Comparison of ENCODE assay signal across 8 mouse cellular contexts in the genomic region with DNA sequence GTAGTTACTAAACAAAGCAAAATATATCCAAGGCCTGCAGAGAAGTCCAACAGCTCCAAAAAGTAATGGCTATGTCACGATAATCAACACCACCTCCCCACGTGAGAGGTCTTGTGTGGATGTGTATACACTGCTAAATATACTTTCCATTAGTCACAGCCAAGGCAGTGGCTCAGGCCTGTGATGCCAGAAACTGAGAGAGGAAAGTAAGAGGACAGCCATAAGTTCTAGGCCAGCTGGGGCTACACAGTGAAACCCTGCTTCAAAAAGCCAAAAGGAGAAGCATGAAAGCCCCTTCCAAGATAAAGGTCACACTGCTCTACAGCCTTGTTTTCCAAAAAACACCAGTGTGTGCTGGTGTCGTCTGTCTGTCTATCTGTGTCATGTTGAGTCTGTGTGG. TPM values are rescaled to one million over a fixed set of nuclear protein-coding genes. Genes with fewer than 3 reads are reported as not detected.
DNase-seq lines count a peak whose midpoint lies in the region; ATAC-seq and TF ChIP-seq lines count a peak whose summit lies in the region.

No protein-coding gene starts in this region.

- 0 out of 2 replicates have a peak, but pooled peaks have one; percentile 17 for TF ChIP-seq EP300 in heart, postnatal 0 days (IDR thresholded peaks at IDR 0.05; ENCODE audit: low read depth)

- no peak for TF ChIP-seq POLR2A in liver, adult 2 months (IDR thresholded peaks at IDR 0.05; ENCODE audit: extremely low read depth, insufficient read depth, low read length)
- TF ChIP-seq POLR2A in myocyte (IDR thresholded peaks at IDR 0.05; ENCODE audit: insufficient read length, low read depth): no peak

- 73% methylated on average over 3 of the region's 3 CpGs for WGBS in embryonic facial prominence, embryonic 12.5 days
- 84% methylated on average over 3 of the region's 3 CpGs for WGBS in embryonic facial prominence, embryonic 10.5 days
- WGBS in liver, adult 2 months: 39% methylated on average over 3 of the region's 3 CpGs
- WGBS in heart, postnatal 0 days: 6% methylated on average over 3 of the region's 3 CpGs

- H3K4me2 ChIP-seq in embryonic facial prominence, embryonic 12.5 days (replicated peaks): no peak overlapping the region
- peak overlapping the region; percentile 46 for H3K4me2 ChIP-seq in heart, postnatal 0 days (ENCODE audit: low read depth, low read length)
- H3K4me2 ChIP-seq in myocyte (ENCODE audit: low read depth): peak overlapping the region; percentile 46

- no peak for TF ChIP-seq CTCF in liver, adult 2 months (IDR thresholded peaks at IDR 0.05; ENCODE audit: low read depth, low read length)
- no peak for TF ChIP-seq CTCF in heart, postnatal 0 days (IDR thresholded peaks at IDR 0.05; ENCODE audit: low read depth)

- no peak overlapping the region for H3ac ChIP-seq in myocyte (ENCODE audit: control insufficient read depth, insufficient read length)

- no peak overlapping the region for H3K4me3 ChIP-seq in embryonic facial prominence, embryonic 12.5 days
- H3K4me3 ChIP-seq in embryonic facial prominence, embryonic 10.5 days: no peak overlapping the region
- H3K4me3 ChIP-seq in liver, adult 2 months (ENCODE audit: insufficient read depth, low read depth, low read length): no peak overlapping the region
- H3K4me3 ChIP-seq in heart, postnatal 0 days (ENCODE audit: low read depth, low read length): 0 out of 2 replicates have a peak overlapping the region, but pooled peaks have one; percentile 18
- H3K4me3 ChIP-seq in myocyte: no peak overlapping the region

- H3K9ac ChIP-seq in embryonic facial prominence, embryonic 12.5 days: no peak overlapping the region
- H3K9ac ChIP-seq in liver, adult 2 months (ENCODE audit: low read depth, low read length): no peak overlapping the region; the same call in 1 of the 2 replicates
- peak overlapping the region; percentile 21 for H3K9ac ChIP-seq in heart, postnatal 0 days (replicated peaks; ENCODE audit: low read depth, low read length)

- H3K79me2 ChIP-seq in liver, adult 2 months (ENCODE audit: control insufficient read depth, insufficient read depth, low read length): peaks cover 41% of the 10 kb centered on the region
- H3K79me2 ChIP-seq in myocyte (ENCODE audit: control insufficient read depth, insufficient read depth): peaks cover 25% of the 10 kb centered on the region

- peak overlapping the region; percentile 32 for H3K27ac ChIP-seq in embryonic facial prominence, embryonic 12.5 days
- no peak overlapping the region for H3K27ac ChIP-seq in embryonic facial prominence, embryonic 10.5 days (replicated peaks)
- H3K27ac ChIP-seq in liver, adult 2 months (replicated peaks; ENCODE audit: insufficient read depth, low read depth, low read length): peak overlapping the region; percentile 52
- peak overlapping the region; percentile 97 for H3K27ac ChIP-seq in heart, postnatal 0 days (ENCODE audit: low read depth)

- DNase-seq in embryonic facial prominence, embryonic 10.5 days (ENCODE audit: low spot score): no peak
- DNase-seq in liver, adult 2 months (ENCODE audit: extremely low read depth, low read depth, low spot score): no peak
- no peak for DNase-seq in liver
- peak; percentile 82 for DNase-seq in heart, postnatal 0 days (ENCODE audit: low spot score)
- no peak for DNase-seq in neural tube, embryonic 10.5 days (ENCODE audit: extremely low spot score, low spot score)
- no peak for DNase-seq in retina, postnatal 1 day

- peaks cover 11% of the 10 kb centered on the region for H3K4me1 ChIP-seq in embryonic facial prominence, embryonic 12.5 days
- H3K4me1 ChIP-seq in embryonic facial prominence, embryonic 10.5 days: peaks cover 25% of the 10 kb centered on the region
- peaks cover 18% of the 10 kb centered on the region for H3K4me1 ChIP-seq in liver, adult 2 months (ENCODE audit: control insufficient read depth, insufficient read depth, low read length)
- H3K4me1 ChIP-seq in heart, postnatal 0 days (ENCODE audit: control insufficient read depth, insufficient read depth): peaks cover 51% of the 10 kb centered on the region

- no peaks in the 10 kb centered on the region for H3K27me3 ChIP-seq in embryonic facial prominence, embryonic 12.5 days
- H3K27me3 ChIP-seq in embryonic facial prominence, embryonic 10.5 days (replicated peaks; ENCODE audit: low read depth, poor library complexity, severe bottlenecking): no peaks in the 10 kb centered on the region
- no peaks in the 10 kb centered on the region for H3K27me3 ChIP-seq in liver, adult 2 months (ENCODE audit: control insufficient read depth, insufficient read depth, low read length)
- no peaks in the 10 kb centered on the region for H3K27me3 ChIP-seq in heart, postnatal 0 days (ENCODE audit: control insufficient read depth, insufficient read depth, low read length)
- H3K27me3 ChIP-seq in myocyte (ENCODE audit: control insufficient read depth, insufficient read depth, insufficient read length): no peaks in the 10 kb centered on the region

- ATAC-seq in embryonic facial prominence, embryonic 12.5 days (ENCODE audit: insufficient number of reproducible peaks, insufficient read depth, low FRiP score, low TSS enrichment): no peak
- peak; percentile 82 for ATAC-seq in heart, postnatal 0 days (ENCODE audit: insufficient read depth, low read depth)

- H3K36me3 ChIP-seq in embryonic facial prominence, embryonic 12.5 days: no peaks in the 10 kb centered on the region
- no peaks in the 10 kb centered on the region for H3K36me3 ChIP-seq in embryonic facial prominence, embryonic 10.5 days (replicated peaks)
- H3K36me3 ChIP-seq in liver, adult 2 months (ENCODE audit: control insufficient read depth, insufficient read depth, low read length): no peaks in the 10 kb centered on the region
- H3K36me3 ChIP-seq in heart, postnatal 0 days (replicated peaks; ENCODE audit: control insufficient read depth, insufficient read depth, low read length): no peaks in the 10 kb centered on the region
- no peaks in the 10 kb centered on the region for H3K36me3 ChIP-seq in myocyte (ENCODE audit: control insufficient read depth, insufficient read depth)

- H3K9me3 ChIP-seq in embryonic facial prominence, embryonic 12.5 days: no peaks in the 10 kb centered on the region
- no peaks in the 10 kb centered on the region for H3K9me3 ChIP-seq in embryonic facial prominence, embryonic 10.5 days
- H3K9me3 ChIP-seq in heart, postnatal 0 days (replicated peaks; ENCODE audit: control insufficient read depth, low read length): no peaks in the 10 kb centered on the region

TF ChIP-seq in myocyte, 11 proteins besides CTCF, POLR2A, EP300 and RAD21:
- TF ChIP-seq USF1 (IDR thresholded peaks at IDR 0.05; ENCODE audit: low read depth) (no peak), TCF3 (IDR thresholded peaks at IDR 0.05; ENCODE audit: insufficient read length, low read depth) (no peak), E2F4 (IDR thresholded peaks at IDR 0.05; ENCODE audit: insufficient read depth) (no peak), REST (IDR thresholded peaks at IDR 0.05; ENCODE audit: insufficient read depth, insufficient read length) (no peak), TCF12 (IDR thresholded peaks at IDR 0.05; ENCODE audit: insufficient read depth, poor library complexity, severe bottlenecking) (no peak), MYOG (IDR thresholded peaks at IDR 0.05; ENCODE audit: control insufficient read depth in 1 of 3, insufficient read depth in 1 of 3, insufficient read length in 2 of 3, low read depth in 2 of 3) (no peak), MYOD1 (IDR thresholded peaks at IDR 0.05; ENCODE audit: control insufficient read depth in 1 of 3, insufficient read length in 2 of 3, low read depth in 2 of 3) (no peak), POLR2AphosphoS2 (IDR thresholded peaks at IDR 0.05; ENCODE audit: insufficient read length, low read depth) (no peak), SRF (IDR thresholded peaks at IDR 0.05; ENCODE audit: control insufficient read depth, insufficient read length, low read depth) (no peak)

RNA-seq across cellular contexts. Expression of a gene that starts 22.8 kb away (rescaled TPM):
- 50.6 and 53.2 TPM in 2 replicates for polyA plus RNA-seq in embryonic facial prominence, embryonic 12.5 days (2016; fragmentation: Nextera tagmentation; extraction: Ambion mirVana)
- 52.9 and 54.0 TPM in 2 replicates for polyA plus RNA-seq in embryonic facial prominence, embryonic 10.5 days (2016; fragmentation: Nextera tagmentation; extraction: Ambion mirVana)
- total RNA-seq in liver, adult 2 months (2014; rRNA removed): 18.5 and 25.2 TPM in 2 replicates
- 10.9 and 11.8 TPM in 2 replicates for polyA plus RNA-seq in liver, adult 2 months (2012; rRNA removed)
- 65.2 and 70.0 TPM in 2 replicates for total RNA-seq in heart, postnatal 0 days (2014; rRNA removed; ENCODE audit: low replicate concordance)
- 41.4 and 44.1 TPM in 2 replicates for polyA plus RNA-seq in heart, postnatal 0 days (2015; fragmentation: Nextera tagmentation; extraction: Ambion mirVana)
- 17.5 TPM for polyA plus RNA-seq in myocyte (2012; fragmentation: generic; extraction: Trizol)

RNA-seq across cellular contexts. Expression of a gene that starts 59.3 kb away (rescaled TPM):
- 90.7 and 98.4 TPM in 2 replicates for polyA plus RNA-seq in embryonic facial prominence, embryonic 12.5 days (2016; fragmentation: Nextera tagmentation; extraction: Ambion mirVana)
- 86.3 and 93.8 TPM in 2 replicates for polyA plus RNA-seq in embryonic facial prominence, embryonic 10.5 days (2016; fragmentation: Nextera tagmentation; extraction: Ambion mirVana)
- total RNA-seq in liver, adult 2 months (2014; rRNA removed): 9.0 and 12.1 TPM in 2 replicates
- polyA plus RNA-seq in liver, adult 2 months (2012; rRNA removed): 9.6 and 12.7 TPM in 2 replicates
- total RNA-seq in heart, postnatal 0 days (2014; rRNA removed; ENCODE audit: low replicate concordance): 11.8 and 30.8 TPM in 2 replicates
- 31.3 and 31.8 TPM in 2 replicates for polyA plus RNA-seq in heart, postnatal 0 days (2015; fragmentation: Nextera tagmentation; extraction: Ambion mirVana)
- polyA plus RNA-seq in myocyte (2012; fragmentation: generic; extraction: Trizol): 9.7 TPM
